Mouse (Mus musculus): Measurements from ENCODE around the gene 1700037C18Rik.

DNA sequence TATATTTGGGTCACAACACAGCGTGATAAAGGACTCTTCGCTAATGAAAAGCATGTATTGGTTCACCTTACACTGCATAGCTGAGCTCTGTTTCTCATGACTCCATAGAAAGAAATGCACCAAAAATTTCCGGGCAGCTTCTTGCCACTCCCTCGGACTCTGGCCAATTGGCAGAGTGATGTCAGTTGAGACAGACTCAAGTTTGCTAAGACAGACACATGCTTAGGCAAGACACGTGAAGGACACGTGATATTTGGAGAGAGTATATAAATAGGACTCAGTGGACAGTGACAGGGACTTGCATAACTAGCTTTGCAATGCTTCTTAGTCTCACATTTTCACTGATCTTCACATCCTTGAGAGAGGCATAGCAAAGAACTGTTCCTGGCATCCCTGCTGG lies 47.9 kb upstream of the 1700037C18Rik start:
- TF ChIP-seq POLR2A (IDR thresholded peaks at IDR 0.05; ENCODE audit: borderline replicate concordance, extremely low read depth, insufficient read depth, insufficient read length, poor library complexity, severe bottlenecking) (no peak), CTCF (IDR thresholded peaks at IDR 0.05; ENCODE audit: borderline replicate concordance, extremely low read depth, insufficient read depth, insufficient read length) (no peak)
